In the genomic region with DNA sequence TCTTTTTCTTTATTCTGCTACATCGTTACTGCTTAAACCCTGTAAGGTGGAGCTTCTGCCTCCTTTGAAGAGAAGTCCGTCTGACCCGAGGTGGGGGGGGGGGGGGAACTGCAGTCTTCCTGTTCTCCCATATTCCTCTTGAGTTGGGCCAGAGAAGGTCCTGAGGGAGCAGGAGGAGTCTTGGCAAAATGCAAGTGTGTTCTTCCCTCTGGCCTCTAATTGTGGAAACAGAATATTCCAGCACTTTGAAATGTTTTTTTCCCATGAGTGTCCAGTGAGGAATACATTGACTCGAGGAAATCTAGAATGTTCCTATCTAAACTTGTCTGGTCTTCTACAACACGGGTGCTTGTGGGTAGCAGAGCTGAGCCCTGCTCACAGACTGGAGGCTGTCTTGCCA, we compare ENCODE assay signal across 17 mouse cellular contexts.
DNase-seq lines count a peak whose midpoint lies in the region; TF ChIP-seq lines count a peak whose summit lies in the region.
"Had no signal": no experiment of that assay in that cellular context is flagged by ENCODE, and none has a peak within 500 bp of the region (broad histone marks: within the 10 kb centered on the region; RNA-seq: fewer than 3 reads in every experiment).

No protein-coding gene starts in this region.

- H3K27me3 ChIP-seq in heart, adult 2 months (ENCODE audit: control insufficient read depth, insufficient read depth, low read length), result no peaks in the 10 kb centered on the region
- H3K27me3 ChIP-seq: forebrain, embryonic 12.5 days; hindbrain, embryonic 13.5 days had no signal

- peak overlapping the region; percentile 83 for H3K27ac ChIP-seq in gastrocnemius, adult 2 months
- H3K27ac ChIP-seq in heart, adult 2 months, result peak overlapping the region; percentile 83
- peak overlapping the region; percentile 55 for H3K27ac ChIP-seq in left cerebral cortex, adult 2 months
- H3K27ac ChIP-seq: forebrain, embryonic 12.5 days; heart, embryonic 10.5 days; hindbrain, embryonic 13.5 days; hindbrain, postnatal 0 days had no signal

- peak; percentile 65; the same call in 1 of the 2 replicates for TF ChIP-seq EP300 in heart, adult 2 months (IDR thresholded peaks at IDR 0.05; ENCODE audit: insufficient read depth, low read depth, low read length)

- no peak overlapping the region for H3K4me3 ChIP-seq in gastrocnemius, adult 2 months
- H3K4me3 ChIP-seq in heart, adult 2 months, result no peak overlapping the region
- H3K4me3 ChIP-seq in left cerebral cortex, adult 2 months, result no peak overlapping the region
- H3K4me3 ChIP-seq: forebrain, embryonic 12.5 days; heart, embryonic 10.5 days; hindbrain, embryonic 13.5 days had no signal

- TF ChIP-seq POLR2A in heart, adult 2 months (IDR thresholded peaks at IDR 0.05; ENCODE audit: insufficient read depth, low read depth, low read length), result no peak

- no peak for TF ChIP-seq CTCF in gastrocnemius, adult 2 months (IDR thresholded peaks at IDR 0.05)
- no peak for TF ChIP-seq CTCF in heart, adult 2 months (IDR thresholded peaks at IDR 0.05)
- no peak for TF ChIP-seq CTCF in left cerebral cortex, adult 2 months (IDR thresholded peaks at IDR 0.05)

- WGBS in heart, adult 2 months, result 27% methylated on average over 5 of the region's 5 CpGs

- H3K36me3 ChIP-seq in heart, adult 2 months (ENCODE audit: control insufficient read depth, insufficient read depth, low read length), result no peaks in the 10 kb centered on the region
- H3K36me3 ChIP-seq: forebrain, embryonic 12.5 days; heart, embryonic 10.5 days; hindbrain, embryonic 13.5 days had no signal

- H3K79me2 ChIP-seq in heart, adult 2 months (replicated peaks; ENCODE audit: control insufficient read depth, insufficient read depth, low read length), result no peaks in the 10 kb centered on the region

- peak; percentile 59 for DNase-seq in gastrocnemius, adult 2 months
- no peak for DNase-seq in gastrocnemius, postnatal 10 days
- peak in 1 of 2 experiments; percentile 55 for DNase-seq in heart, adult 2 months
- DNase-seq in heart, postnatal 36 days, result no peak
- DNase-seq in left cerebral cortex, adult 2 months (ENCODE audit: extremely low spot score in 1 of 2, low spot score in 2 of 2), result no peak
- no peak for DNase-seq in left cerebral cortex, postnatal 4 days
- no peak for DNase-seq in spleen, postnatal 4 days (ENCODE audit: low spot score in 2 of 2)
- DNase-seq: adrenal gland, adult 2 months; adrenal gland, postnatal 25 days; cerebellum, postnatal 10 days; forebrain, postnatal 0 days; kidney, adult 11 months; kidney, adult 9 months had no signal

- H3K4me1 ChIP-seq in heart, adult 2 months (ENCODE audit: control insufficient read depth, insufficient read depth, low read length), result peaks cover 14% of the 10 kb centered on the region
- H3K4me1 ChIP-seq: heart, embryonic 10.5 days; hindbrain, embryonic 13.5 days had no signal

- no peak overlapping the region for H3K9ac ChIP-seq in heart, adult 2 months (ENCODE audit: low read depth, low read length)
- H3K9ac ChIP-seq: forebrain, embryonic 12.5 days; forebrain, postnatal 0 days; hindbrain, embryonic 13.5 days had no signal

- intact Hi-C loops in gastrocnemius, adult 2 months (cut with DNase I), result no loop called here
- intact Hi-C loops in heart, adult 2 months (cut with DNase I), result no loop called here
- intact Hi-C loops in heart, postnatal 36 days (cut with DNase I), result loop anchor here (1.0 kb wide), 1 partner anchor 30 kb away; no protein-coding TSS in a partner anchor
- intact Hi-C loops in left cerebral cortex, adult 2 months (cut with DNase I), result no loop called here
- intact Hi-C loops in left cerebral cortex, postnatal 4 days (cut with DNase I), result no loop called here
